Mouse (Mus musculus): ENCODE results near the gene Slc17a4.

DNA sequence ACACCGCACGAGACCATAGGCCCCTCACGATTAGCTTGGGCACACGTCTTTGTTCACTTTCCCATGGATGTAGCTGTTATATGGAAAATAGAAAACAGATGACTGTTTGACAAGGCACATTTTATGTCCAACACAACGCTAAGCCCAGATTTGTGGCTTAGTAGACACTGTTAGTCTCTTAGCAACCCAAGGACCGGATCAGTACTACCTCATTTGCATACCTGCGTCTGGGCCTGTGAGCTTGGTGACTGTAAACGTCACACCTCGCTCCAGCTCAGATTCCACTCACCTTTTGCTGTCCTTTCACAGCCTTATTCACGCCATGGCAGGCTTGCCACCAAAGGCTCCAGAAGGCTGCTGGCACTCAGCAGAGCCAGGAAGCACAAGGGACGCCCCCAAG lies 16.1 kb upstream of the Slc17a4 start:
- TF ChIP-seq MAX (IDR thresholded peaks at IDR 0.05; ENCODE audit: low read depth) = no peak
- no peak for TF ChIP-seq POLR2A (IDR thresholded peaks at IDR 0.05; ENCODE audit: insufficient read length, low read depth)
- no peak for TF ChIP-seq POLR2AphosphoS2 (IDR thresholded peaks at IDR 0.05; ENCODE audit: insufficient read length, low read depth)
- TF ChIP-seq E2F4 (IDR thresholded peaks at IDR 0.05; ENCODE audit: insufficient read depth) = no peak
- no peak for TF ChIP-seq USF1 (IDR thresholded peaks at IDR 0.05; ENCODE audit: low read depth)
- no peak for TF ChIP-seq TCF12 (IDR thresholded peaks at IDR 0.05; ENCODE audit: insufficient read depth, poor library complexity, severe bottlenecking)
- no peak for TF ChIP-seq REST (IDR thresholded peaks at IDR 0.05; ENCODE audit: insufficient read depth, insufficient read length)
- TF ChIP-seq CEBPB (IDR thresholded peaks at IDR 0.05; ENCODE audit: insufficient read depth, poor library complexity, severe bottlenecking) = no peak
